Mouse (Mus musculus) stomach, embryonic 16.5 days (tissue): ENCODE data around the gene 4930568D16Rik. TPM values are rescaled to one million over a fixed set of nuclear protein-coding genes. Genes with fewer than 3 reads are reported as not detected.

Experiments used
- ATAC-seq: fragments of 200-750 bp; cut with Nextera tagmentation; 2 replicates; pipeline ENCODE4 v1.8.0; 2017; ENCODE audit warnings: moderate number of reproducible peaks, moderate TSS enrichment; ENCODE audit not compliant: insufficient read depth, low FRiP score
- H3K27ac ChIP-seq: fragments of 300-500 bp; sonication (generic); 2 replicates; pipeline ENCODE4 v1.5.1; 2014; ENCODE audit warnings: low read length
- H3K27me3 ChIP-seq: fragments of 300-500 bp; sonication (generic); 2 replicates; pipeline ENCODE4 v1.6.1; 2014; ENCODE audit warnings: low read length, control low read depth, mixed read lengths; ENCODE audit not compliant: control insufficient read depth, insufficient read depth
- H3K36me3 ChIP-seq: fragments of 300-500 bp; sonication (generic); 2 replicates; pipeline ENCODE4 v1.6.1; 2014; ENCODE audit warnings: low read length; ENCODE audit not compliant: control insufficient read depth, insufficient read depth
- H3K4me1 ChIP-seq: fragments of 300-500 bp; sonication (generic); 2 replicates; pipeline ENCODE4 v1.6.1; 2014; ENCODE audit warnings: low read length, control low read depth, mixed read lengths; ENCODE audit not compliant: control insufficient read depth, insufficient read depth
- H3K4me2 ChIP-seq: fragments of 300-500 bp; sonication (generic); 2 replicates; pipeline ENCODE4 v1.6.1; 2014; ENCODE audit warnings: low read depth, low read length, mixed read lengths
- H3K4me3 ChIP-seq: fragments of 300-500 bp; sonication (generic); replicated peaks from 2 replicates; pipeline ENCODE4 v1.5.1; 2014; ENCODE audit warnings: mild to moderate bottlenecking, low read length
- H3K9ac ChIP-seq: fragments of 300-500 bp; sonication (generic); 2 replicates; pipeline ENCODE4 v1.6.1; 2014; ENCODE audit warnings: low read length
- H3K9me3 ChIP-seq: fragments of 300-500 bp; sonication (generic); replicated peaks from 2 replicates; pipeline ENCODE4 v1.6.1; 2016; ENCODE audit warnings: low read length, control low read depth; ENCODE audit not compliant: control insufficient read depth
- WGBS: fragments of 180-500 bp; shearing (Covaris S2); extraction: QIAGEN DNeasy Blood & Tissue Kit; methylation state at CpG from one replicate; pipeline ENCODE4 v1.1.7; 2014; 5-methylcytosine and 5-hydroxymethylcytosine counted together
- polyA plus RNA-seq: library from polyadenylated mRNA; unstranded; fragments of >200 nt; fragmentation: Nextera tagmentation; extraction: Ambion mirVana; gene quantifications from 2 replicates; pipeline ENCODE4 v1.2.1, GENCODE M21; 2015

The 4930568D16Rik gene
- polyA plus RNA-seq: not detected in 2 replicates

- WGBS: 58% methylated on average over 2 of the region's 2 CpGs
These were observed at the start of gene 4930568D16Rik for GRCm38 (mm10) chr2:35367629-35368028. TSS of gene 4930568D16Rik (minus strand) at chr2:35367729.

DNA sequence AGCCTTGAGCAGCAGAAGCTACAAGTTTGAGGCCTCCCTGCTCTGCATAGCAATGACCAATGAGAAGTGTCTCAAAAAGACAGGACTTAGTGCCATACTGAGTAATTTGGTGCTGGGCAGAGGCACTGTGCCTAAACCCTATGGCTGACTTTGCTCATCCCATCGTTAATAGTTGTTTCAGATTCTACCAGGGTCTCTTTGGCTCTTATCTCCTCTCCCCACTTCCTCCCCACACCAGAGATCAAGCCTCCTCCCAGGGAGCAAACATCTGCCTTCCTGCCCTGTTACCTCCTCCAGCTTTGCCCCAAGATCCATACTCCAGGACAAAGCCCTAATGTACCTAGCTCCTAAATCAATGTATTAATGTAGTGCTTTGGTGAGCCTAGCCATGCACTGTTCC, 49.7 kb upstream of the 4930568D16Rik start:
- H3K9me3 ChIP-seq: peaks cover 8% of the 10 kb centered on the region; the same call in 1 of the 2 replicates
- H3K27ac ChIP-seq: no peak overlapping the region
- peaks cover 14% of the 10 kb centered on the region for H3K36me3 ChIP-seq
- WGBS: 84% methylated on average over 1 of the region's 1 CpGs
- H3K27me3 ChIP-seq: no peaks in the 10 kb centered on the region
- no peak overlapping the region for H3K9ac ChIP-seq
- ATAC-seq: no peak
- H3K4me2 ChIP-seq: no peak overlapping the region
- H3K4me3 ChIP-seq: no peak overlapping the region
- no peaks in the 10 kb centered on the region; the same call in 1 of the 2 replicates for H3K4me1 ChIP-seq

More at GRCm38 (mm10) chr2:35367629-35368028, at the start of gene 4930568D16Rik:
- Histone ChIP-seq H3K27ac (no peak within 1 kb of the TSS), H3K4me3 (no peak within 1 kb of the TSS), H3K27me3 (no peaks in the 10 kb centered on the region), H3K9ac (no peak within 1 kb of the TSS), H3K4me1 (no peaks in the 10 kb centered on the region), H3K36me3 (no peaks in the 10 kb centered on the region), H3K9me3 (no peaks in the 10 kb centered on the region), H3K4me2 (no peak within 1 kb of the TSS)
- no peak for ATAC-seq

- peaks cover 8% of the 10 kb centered on the region for H3K36me3 ChIP-seq
- H3K9me3 ChIP-seq: peaks cover 8% of the 10 kb centered on the region; the same call in 1 of the 2 replicates
- WGBS: 83% methylated on average over 6 of the region's 6 CpGs
- ATAC-seq: no peak
- H3K27me3 ChIP-seq: no peaks in the 10 kb centered on the region
- H3K4me1 ChIP-seq: no peaks in the 10 kb centered on the region; the same call in 1 of the 2 replicates
- H3K27ac ChIP-seq: no peak overlapping the region
- no peak overlapping the region for H3K4me3 ChIP-seq
- no peak overlapping the region for H3K4me2 ChIP-seq
- no peak overlapping the region for H3K9ac ChIP-seq
These were observed 48.9 kb upstream of the 4930568D16Rik start for GRCm38 (mm10) chr2:35416473-35416872.

DNA sequence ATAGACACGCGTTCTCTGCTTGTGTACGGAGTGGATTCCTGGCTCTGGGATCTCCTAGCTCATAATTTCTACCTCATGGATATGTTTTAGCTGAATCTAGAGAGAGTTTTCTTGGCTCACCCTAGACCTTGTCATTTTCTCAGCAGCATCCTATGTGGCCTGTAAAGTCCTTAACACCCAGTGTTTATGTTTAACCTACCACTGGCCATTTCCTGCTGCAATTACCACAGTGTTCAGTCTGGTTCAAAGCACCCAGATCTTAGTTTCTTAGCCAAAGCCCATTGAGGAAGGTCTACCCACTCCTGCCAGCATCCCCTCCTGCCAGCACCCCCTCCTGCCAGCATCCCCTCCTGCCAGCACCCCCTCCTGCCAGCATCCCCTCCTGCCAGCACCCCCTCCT, 45.3 kb upstream of the 4930568D16Rik start:
- H3K4me3 ChIP-seq: no peak overlapping the region
- H3K9me3 ChIP-seq: no peaks in the 10 kb centered on the region
- H3K4me1 ChIP-seq: no peaks in the 10 kb centered on the region; the same call in 1 of the 2 replicates
- no peak overlapping the region for H3K27ac ChIP-seq
- no peak overlapping the region for H3K4me2 ChIP-seq
- H3K27me3 ChIP-seq: no peaks in the 10 kb centered on the region
- H3K9ac ChIP-seq: no peak overlapping the region
- no peaks in the 10 kb centered on the region for H3K36me3 ChIP-seq
- ATAC-seq: no peak
- WGBS: 87% methylated on average over 3 of the region's 3 CpGs

- no peaks in the 10 kb centered on the region for H3K27me3 ChIP-seq
- no peak overlapping the region for H3K27ac ChIP-seq
- no peak for ATAC-seq
- H3K9ac ChIP-seq: no peak overlapping the region
- 70% methylated on average over 2 of the region's 2 CpGs for WGBS
- no peaks in the 10 kb centered on the region; the same call in 1 of the 2 replicates for H3K4me1 ChIP-seq
- no peaks in the 10 kb centered on the region for H3K9me3 ChIP-seq
- no peak overlapping the region for H3K4me3 ChIP-seq
- no peak overlapping the region for H3K4me2 ChIP-seq
- no peaks in the 10 kb centered on the region for H3K36me3 ChIP-seq
These were observed 44.7 kb upstream of the 4930568D16Rik start for GRCm38 (mm10) chr2:35412246-35412645.

GRCm38 (mm10) chr2:35411640-35412190, 44.2 kb upstream of the 4930568D16Rik start:
- Histone ChIP-seq H3K27ac (no peak overlapping the region), H3K4me3 (no peak overlapping the region), H3K9me3 (no peaks in the 10 kb centered on the region), H3K27me3 (no peaks in the 10 kb centered on the region), H3K4me2 (no peak overlapping the region), H3K4me1 (no peaks in the 10 kb centered on the region; the same call in 1 of the 2 replicates), H3K36me3 (no peaks in the 10 kb centered on the region), H3K9ac (no peak overlapping the region)
- no peak for ATAC-seq
- 60% methylated on average over 10 of the region's 10 CpGs for WGBS

DNA sequence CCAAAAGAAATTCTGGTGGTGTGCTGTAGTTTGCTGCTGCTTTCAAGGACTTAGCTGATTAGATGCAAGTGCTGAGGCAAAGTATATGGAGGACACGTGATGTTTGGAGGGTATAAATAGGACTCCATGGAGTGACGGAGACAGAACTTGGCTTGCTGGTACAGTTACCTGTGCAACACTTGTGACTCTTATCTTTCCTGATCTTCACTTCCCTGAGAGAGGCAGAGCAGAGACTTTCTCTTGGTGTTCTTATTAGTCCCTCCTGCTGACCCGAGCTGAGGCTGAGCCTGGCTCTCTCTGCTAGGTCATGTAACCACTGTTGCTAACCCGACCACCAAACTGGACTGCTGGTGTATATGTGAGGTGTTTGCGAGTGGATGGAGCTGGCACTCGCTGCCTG, 41.9 kb upstream of the 4930568D16Rik start:
- H3K36me3 ChIP-seq: no peaks in the 10 kb centered on the region
- H3K9ac ChIP-seq: no peak overlapping the region
- no peaks in the 10 kb centered on the region for H3K9me3 ChIP-seq
- H3K27me3 ChIP-seq: no peaks in the 10 kb centered on the region
- H3K4me3 ChIP-seq: no peak overlapping the region
- H3K27ac ChIP-seq: no peak overlapping the region
- ATAC-seq: no peak
- no peak overlapping the region for H3K4me2 ChIP-seq
- 87% methylated on average over 6 of the region's 6 CpGs for WGBS
- H3K4me1 ChIP-seq: no peaks in the 10 kb centered on the region; the same call in 1 of the 2 replicates

GRCm38 (mm10) chr2:35408409-35409110, 41.0 kb upstream of the 4930568D16Rik start:
- Histone ChIP-seq H3K36me3 (no peaks in the 10 kb centered on the region), H3K4me3 (no peak overlapping the region), H3K27me3 (no peaks in the 10 kb centered on the region), H3K4me2 (no peak overlapping the region), H3K9ac (no peak overlapping the region), H3K4me1 (no peaks in the 10 kb centered on the region), H3K27ac (no peak overlapping the region), H3K9me3 (no peaks in the 10 kb centered on the region)
- no peak for ATAC-seq
- 64% methylated on average over 5 of the region's 5 CpGs for WGBS

DNA sequence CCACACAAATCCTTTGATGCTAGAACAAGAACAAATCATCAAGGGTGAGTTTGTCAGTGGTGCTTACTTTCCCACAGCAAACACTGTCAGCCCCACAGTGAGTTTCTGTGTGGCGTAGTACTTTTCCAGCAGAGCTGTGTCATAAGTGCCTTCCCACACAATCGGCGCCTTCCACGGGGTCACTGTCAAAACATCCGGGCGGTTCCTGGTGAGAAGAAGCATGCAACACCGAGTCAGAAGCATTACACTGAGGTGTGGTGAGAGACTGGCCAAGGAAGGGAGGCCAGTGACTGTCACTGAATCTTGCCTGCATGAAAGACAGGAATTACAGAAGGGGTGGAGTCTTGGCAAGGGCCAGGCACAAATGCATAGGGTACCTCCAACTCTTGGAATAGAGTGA, 40.3 kb upstream of the 4930568D16Rik start:
- Histone ChIP-seq H3K36me3 (peaks cover 3% of the 10 kb centered on the region; the same call in 1 of the 2 replicates), H3K4me2 (no peak overlapping the region), H3K4me1 (no peaks in the 10 kb centered on the region), H3K9me3 (no peaks in the 10 kb centered on the region), H3K27ac (no peak overlapping the region), H3K9ac (no peak overlapping the region), H3K27me3 (no peaks in the 10 kb centered on the region), H3K4me3 (no peak overlapping the region)
- whole genome bisulfite sequencing: 64% methylated on average over 7 of the region's 7 CpGs
- ATAC-seq: no peak
